Mouse (Mus musculus) spleen, adult 18-20 months (tissue): Measurements from ENCODE around the gene 5730480H06Rik.
A peak's percentile ranks its signal among the peaks of the same experiment; 100 is the strongest.

Experiments used
- DNase-seq, 2 experiments: peaks; one replicate each; pipeline ENCODE4 v3.0.0; 2022; ENCODE audit warnings: mixed read lengths in 2 of 2

5730480H06Rik gene

GRCm38 (mm10) chr5:48327652-48328051 is at the start of gene 5730480H06Rik:
Gene 5730480H06Rik (plus strand): TSS chr5:48327952.
- no peak for DNase-seq

GRCm38 (mm10) chr5:48301186-48301585 is 26.6 kb upstream of the 5730480H06Rik start:
- no peak for DNase-seq

- no peak for DNase-seq
These were observed 12.6 kb upstream of the 5730480H06Rik start for GRCm38 (mm10) chr5:48315057-48315602.

GRCm38 (mm10) chr5:48320597-48320996 is 7.2 kb upstream of the 5730480H06Rik start:
- DNase-seq = no peak

GRCm38 (mm10) chr5:48326221-48326620 is 1.5 kb upstream of the 5730480H06Rik start:
- DNase-seq = no peak

- no peak for DNase-seq
These were observed 2.0 kb downstream of the 5730480H06Rik start for GRCm38 (mm10) chr5:48329751-48330150.

- DNase-seq = no peak
These were observed 3.1 kb downstream of the 5730480H06Rik start for GRCm38 (mm10) chr5:48330817-48331216.

- no peak for DNase-seq
These were observed 3.7 kb downstream of the 5730480H06Rik start for GRCm38 (mm10) chr5:48331441-48331840.

GRCm38 (mm10) chr5:48333407-48333806 is 5.7 kb downstream of the 5730480H06Rik start:
- no peak for DNase-seq

- no peak for DNase-seq
These were observed 6.2 kb downstream of the 5730480H06Rik start for GRCm38 (mm10) chr5:48333884-48334513.

GRCm38 (mm10) chr5:48340808-48341433 is 13.2 kb downstream of the 5730480H06Rik start:
- DNase-seq = no peak

- DNase-seq = no peak
These were observed 17.6 kb downstream of the 5730480H06Rik start for GRCm38 (mm10) chr5:48345095-48345982.

GRCm38 (mm10) chr5:48345983-48346648 is 18.4 kb downstream of the 5730480H06Rik start:
- DNase-seq = no peak

- no peak for DNase-seq
These were observed 21.6 kb downstream of the 5730480H06Rik start for GRCm38 (mm10) chr5:48349309-48349708.

- peak; percentile 85 to 93 for DNase-seq
These were observed 44.4 kb downstream of the 5730480H06Rik start for GRCm38 (mm10) chr5:48371890-48372766.

GRCm38 (mm10) chr5:48402497-48402896 is 74.7 kb downstream of the 5730480H06Rik start:
- no peak for DNase-seq

GRCm38 (mm10) chr5:48408276-48408675 is 80.5 kb downstream of the 5730480H06Rik start:
- DNase-seq = no peak

GRCm38 (mm10) chr5:48410348-48410747 is 82.6 kb downstream of the 5730480H06Rik start:
- no peak for DNase-seq

- no peak for DNase-seq
These were observed 83.7 kb downstream of the 5730480H06Rik start for GRCm38 (mm10) chr5:48411462-48411861.

GRCm38 (mm10) chr5:48412261-48412660 is 84.5 kb downstream of the 5730480H06Rik start:
- no peak for DNase-seq

- no peak for DNase-seq
These were observed 92.0 kb downstream of the 5730480H06Rik start for GRCm38 (mm10) chr5:48419741-48420140.

GRCm38 (mm10) chr5:48421957-48422356 is 94.2 kb downstream of the 5730480H06Rik start:
- DNase-seq = no peak
